Mouse (Mus musculus): Measurements from ENCODE around the gene Kcnma1.

- TF ChIP-seq CTCF (IDR thresholded peaks at IDR 0.05; ENCODE audit: low read depth, low read length) (no peak), POLR2A (IDR thresholded peaks at IDR 0.05; ENCODE audit: extremely low read depth, insufficient read depth, low read length) (no peak)
Measured at GRCm38 (mm10) chr14:23372021-23372420, 642.3 kb downstream of the Kcnma1 start.

Data from liver, adult 2 months (tissue).